Mouse (Mus musculus): ENCODE data around the gene Mxd4. TPM values are rescaled to one million over a fixed set of nuclear protein-coding genes. Genes with fewer than 3 reads are reported as not detected.
A peak's percentile ranks its signal among the peaks of the same experiment; 100 is the strongest.

The Mxd4 gene
- polyA plus RNA-seq, 1 experiment from 2014 or later, result 5.5 TPM

- Histone ChIP-seq H3K4me2 (no peak overlapping the region), H3K9ac (no peak overlapping the region), H3K9me3 (replicated peaks) (no peaks in the 10 kb centered on the region), H3K36me3 (no peaks in the 10 kb centered on the region), H3K4me3 (no peak overlapping the region), H3K4me1 (no peaks in the 10 kb centered on the region), H3K27ac (no peak overlapping the region), H3K27me3 (replicated peaks) (no peaks in the 10 kb centered on the region; the same call in 1 of the 2 replicates)
- no peak for ATAC-seq
- WGBS (ENCODE audit: insufficient replicate concordance), result 89% methylated on average over 12 of the region's 12 CpGs
These were observed 8.3 kb upstream of the Mxd4 start for GRCm38 (mm10) chr5:34195786-34196185.

- Histone ChIP-seq H3K4me1 (no peaks in the 10 kb centered on the region), H3K36me3 (no peaks in the 10 kb centered on the region), H3K27ac (no peak overlapping the region), H3K9ac (no peak overlapping the region), H3K9me3 (replicated peaks) (no peaks in the 10 kb centered on the region), H3K4me3 (no peak overlapping the region), H3K27me3 (replicated peaks) (no peaks in the 10 kb centered on the region; the same call in 1 of the 2 replicates), H3K4me2 (no peak overlapping the region)
- WGBS (ENCODE audit: insufficient replicate concordance), result 50% methylated on average over 6 of the region's 6 CpGs
- no peak for ATAC-seq
These were observed 7.6 kb upstream of the Mxd4 start for GRCm38 (mm10) chr5:34194975-34195662.

- Histone ChIP-seq H3K9ac (no peak overlapping the region), H3K27ac (no peak overlapping the region), H3K4me2 (no peak overlapping the region), H3K9me3 (replicated peaks) (no peaks in the 10 kb centered on the region), H3K27me3 (replicated peaks) (no peaks in the 10 kb centered on the region; the same call in 1 of the 2 replicates), H3K4me3 (no peak overlapping the region), H3K36me3 (no peaks in the 10 kb centered on the region), H3K4me1 (peaks cover 4% of the 10 kb centered on the region; the same call in 1 of the 2 replicates)
- no peak for ATAC-seq
- 39% methylated on average over 1 of the region's 1 CpGs for WGBS (ENCODE audit: insufficient replicate concordance)
These were observed 6.9 kb upstream of the Mxd4 start for GRCm38 (mm10) chr5:34194426-34194825.

GRCm38 (mm10) chr5:34191843-34192242 is 4.3 kb upstream of the Mxd4 start:
- H3K4me2 ChIP-seq, result no peak overlapping the region
- H3K9me3 ChIP-seq (replicated peaks), result no peaks in the 10 kb centered on the region
- no peak overlapping the region for H3K9ac ChIP-seq
- H3K4me1 ChIP-seq, result peaks cover 21% of the 10 kb centered on the region
- no peak overlapping the region for H3K4me3 ChIP-seq
- no peak for ATAC-seq
- 60% methylated on average over 4 of the region's 4 CpGs for WGBS (ENCODE audit: insufficient replicate concordance)
- H3K27ac ChIP-seq, result no peak overlapping the region
- no peaks in the 10 kb centered on the region; the same call in 1 of the 2 replicates for H3K27me3 ChIP-seq (replicated peaks)
- H3K36me3 ChIP-seq, result no peaks in the 10 kb centered on the region

- H3K9me3 ChIP-seq (replicated peaks), result no peaks in the 10 kb centered on the region
- 39% methylated on average over 4 of the region's 4 CpGs for WGBS (ENCODE audit: insufficient replicate concordance)
- no peaks in the 10 kb centered on the region; the same call in 1 of the 2 replicates for H3K27me3 ChIP-seq (replicated peaks)
- H3K27ac ChIP-seq, result no peak overlapping the region
- H3K4me1 ChIP-seq, result peaks cover 29% of the 10 kb centered on the region
- no peak overlapping the region for H3K4me2 ChIP-seq
- H3K4me3 ChIP-seq, result no peak overlapping the region
- no peaks in the 10 kb centered on the region for H3K36me3 ChIP-seq
- ATAC-seq, result no peak
- H3K9ac ChIP-seq, result no peak overlapping the region
These were observed 3.5 kb upstream of the Mxd4 start for GRCm38 (mm10) chr5:34191021-34191420.

- no peak overlapping the region for H3K4me3 ChIP-seq
- WGBS (ENCODE audit: insufficient replicate concordance), result 50% methylated on average over 1 of the region's 1 CpGs
- no peaks in the 10 kb centered on the region for H3K27me3 ChIP-seq (replicated peaks)
- no peak overlapping the region for H3K9ac ChIP-seq
- H3K36me3 ChIP-seq, result no peaks in the 10 kb centered on the region
- no peak overlapping the region for H3K27ac ChIP-seq
- no peak overlapping the region for H3K4me2 ChIP-seq
- no peaks in the 10 kb centered on the region for H3K9me3 ChIP-seq (replicated peaks)
- no peak for ATAC-seq
- H3K4me1 ChIP-seq, result peaks cover 30% of the 10 kb centered on the region
These were observed 2.0 kb upstream of the Mxd4 start for GRCm38 (mm10) chr5:34189521-34189920.

- peak overlapping the region; percentile 100 for H3K4me2 ChIP-seq
- H3K9me3 ChIP-seq (replicated peaks), result no peaks in the 10 kb centered on the region
- no peak overlapping the region for H3K27ac ChIP-seq
- ATAC-seq, result no peak
- whole genome bisulfite sequencing (ENCODE audit: insufficient replicate concordance), result 51% methylated on average over 2 of the region's 2 CpGs
- no peak overlapping the region for H3K4me3 ChIP-seq
- no peaks in the 10 kb centered on the region for H3K36me3 ChIP-seq
- no peaks in the 10 kb centered on the region for H3K27me3 ChIP-seq (replicated peaks)
- peaks cover 30% of the 10 kb centered on the region for H3K4me1 ChIP-seq
- H3K9ac ChIP-seq, result no peak overlapping the region
These were observed 1.3 kb upstream of the Mxd4 start for GRCm38 (mm10) chr5:34188856-34189255.

- peak overlapping the region; percentile 86 for H3K27ac ChIP-seq
These were observed 544 bp downstream of the Mxd4 start for GRCm38 (mm10) chr5:34186961-34187391.

GRCm38 (mm10) chr5:34186391-34186790 is 1.1 kb downstream of the Mxd4 start:
- Histone ChIP-seq H3K36me3 (peaks cover 1% of the 10 kb centered on the region; the same call in 1 of the 2 replicates), H3K4me1 (peaks cover 30% of the 10 kb centered on the region), H3K9ac (peak overlapping the region; percentile 75), H3K27me3 (replicated peaks) (no peaks in the 10 kb centered on the region), H3K9me3 (replicated peaks) (no peaks in the 10 kb centered on the region), H3K4me2 (peak overlapping the region; percentile 100), H3K4me3 (peak overlapping the region; percentile 78), H3K27ac (no peak overlapping the region; the same call in 1 of the 2 replicates)
- ATAC-seq, result no peak
- WGBS (ENCODE audit: insufficient replicate concordance), result 80% methylated on average over 2 of the region's 2 CpGs

More at GRCm38 (mm10) chr5:34186961-34187391, 544 bp downstream of the Mxd4 start:
- H3K9me3 ChIP-seq (replicated peaks), result no peaks in the 10 kb centered on the region
- H3K4me2 ChIP-seq, result peak overlapping the region; percentile 100
- no peak for ATAC-seq
- under 1% methylated on average over 25 of the region's 46 CpGs for WGBS (ENCODE audit: insufficient replicate concordance)
- H3K4me3 ChIP-seq, result peak overlapping the region; percentile 78
- H3K36me3 ChIP-seq, result no peaks in the 10 kb centered on the region
- peaks cover 30% of the 10 kb centered on the region for H3K4me1 ChIP-seq
- H3K27me3 ChIP-seq (replicated peaks), result no peaks in the 10 kb centered on the region
- H3K9ac ChIP-seq, result peak overlapping the region; percentile 75

- H3K4me1 ChIP-seq, result peaks cover 30% of the 10 kb centered on the region
These were observed 1.7 kb downstream of the Mxd4 start for GRCm38 (mm10) chr5:34185791-34186190.

GRCm38 (mm10) chr5:34185051-34185580 is 2.4 kb downstream of the Mxd4 start:
- H3K9ac ChIP-seq, result no peak overlapping the region; the same call in 1 of the 2 replicates
- 56% methylated on average over 1 of the region's 1 CpGs for WGBS (ENCODE audit: insufficient replicate concordance)
- H3K4me2 ChIP-seq, result no peak overlapping the region
- no peak for ATAC-seq
- no peak overlapping the region for H3K27ac ChIP-seq
- peaks cover 30% of the 10 kb centered on the region for H3K4me1 ChIP-seq
- peaks cover 9% of the 10 kb centered on the region; the same call in 1 of the 2 replicates for H3K36me3 ChIP-seq
- no peaks in the 10 kb centered on the region for H3K27me3 ChIP-seq (replicated peaks)
- no peaks in the 10 kb centered on the region for H3K9me3 ChIP-seq (replicated peaks)
- H3K4me3 ChIP-seq, result no peak overlapping the region

More at GRCm38 (mm10) chr5:34185791-34186190, 1.7 kb downstream of the Mxd4 start:
- peak overlapping the region; percentile 100; the same call in 1 of the 2 replicates for H3K4me2 ChIP-seq
- H3K27ac ChIP-seq, result no peak overlapping the region
- H3K36me3 ChIP-seq, result peaks cover 5% of the 10 kb centered on the region; the same call in 1 of the 2 replicates
- ATAC-seq, result no peak
- H3K9me3 ChIP-seq (replicated peaks), result no peaks in the 10 kb centered on the region
- H3K27me3 ChIP-seq (replicated peaks), result no peaks in the 10 kb centered on the region
- H3K9ac ChIP-seq, result no peak overlapping the region
- H3K4me3 ChIP-seq, result no peak overlapping the region

GRCm38 (mm10) chr5:34183976-34184375 is 3.5 kb downstream of the Mxd4 start:
- H3K4me2 ChIP-seq, result no peak overlapping the region
- peaks cover 21% of the 10 kb centered on the region for H3K4me1 ChIP-seq
- H3K9ac ChIP-seq, result no peak overlapping the region
- peaks cover 10% of the 10 kb centered on the region; the same call in 1 of the 2 replicates for H3K36me3 ChIP-seq
- 70% methylated on average over 3 of the region's 3 CpGs for whole genome bisulfite sequencing (ENCODE audit: insufficient replicate concordance)
- ATAC-seq, result no peak
- no peaks in the 10 kb centered on the region for H3K27me3 ChIP-seq (replicated peaks)
- no peaks in the 10 kb centered on the region for H3K9me3 ChIP-seq (replicated peaks)
- H3K27ac ChIP-seq, result no peak overlapping the region
- H3K4me3 ChIP-seq, result no peak overlapping the region

Measured in liver, embryonic 12.5 days (tissue).